Mouse (Mus musculus): ENCODE data around the gene Prkar1a.
"Not testable (repeated sequence)": the region's sequence is repeated elsewhere in the genome, so short reads cannot be mapped to it uniquely, and the experiment has no call there.

Prkar1a gene

DNA sequence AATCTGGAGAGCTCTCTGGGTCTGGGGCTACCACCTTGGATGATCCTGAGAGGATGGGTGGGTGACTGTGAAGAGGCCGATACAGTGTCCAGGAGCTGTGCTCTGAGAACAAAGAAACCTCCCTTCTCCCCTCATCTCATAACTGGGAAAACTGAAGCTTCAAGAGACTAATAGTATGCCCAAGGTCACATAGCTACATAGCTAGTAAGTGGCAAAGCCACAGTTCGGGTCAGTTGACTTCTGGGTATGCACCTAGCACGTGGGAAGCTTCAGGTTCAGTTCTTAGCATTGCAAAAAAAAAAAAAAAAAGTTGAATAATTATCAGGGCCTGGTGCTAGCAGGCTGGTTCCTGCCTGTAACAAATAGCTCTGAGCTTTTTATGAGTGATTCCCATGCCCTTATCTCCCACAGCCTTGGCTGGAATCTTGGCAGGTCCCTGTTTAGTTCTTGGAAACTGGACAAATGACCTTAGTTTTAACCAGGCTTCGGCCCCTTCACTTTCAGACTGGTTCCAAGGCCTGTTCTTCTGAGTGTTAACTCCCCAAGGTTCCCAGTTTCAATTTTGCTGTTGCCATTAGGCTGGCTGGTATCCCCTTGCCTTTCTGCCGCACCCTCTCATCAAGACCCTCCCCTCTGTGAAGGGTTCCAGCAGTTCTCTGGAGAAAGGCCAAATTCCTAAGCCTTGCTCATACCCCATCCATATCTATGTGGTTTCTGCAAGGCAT, 7.5 kb upstream of the Prkar1a start:
- DNase-seq (ENCODE audit: low read depth, low spot score), result no peak

DNA sequence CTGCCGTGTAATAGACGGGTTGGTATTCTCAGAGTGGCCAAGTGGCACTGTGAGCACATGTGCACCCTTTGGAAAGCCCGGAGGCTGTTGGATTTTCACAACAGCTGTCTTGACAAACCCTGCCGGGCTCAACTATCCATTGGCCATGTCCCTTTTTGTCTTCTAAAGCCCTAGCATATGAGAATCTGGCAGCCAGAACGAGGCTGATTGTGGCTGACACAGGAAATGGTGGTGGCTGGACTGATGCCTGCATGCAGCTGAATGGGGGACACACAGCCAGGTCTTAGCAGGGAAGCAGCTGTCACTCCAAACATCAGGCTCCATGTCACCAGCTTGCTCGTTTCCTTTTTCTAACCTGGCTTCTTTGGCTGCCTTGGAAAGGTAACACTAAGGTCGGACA, 695 bp upstream of the Prkar1a start:
- no peak for DNase-seq (ENCODE audit: low read depth, low spot score)

DNA sequence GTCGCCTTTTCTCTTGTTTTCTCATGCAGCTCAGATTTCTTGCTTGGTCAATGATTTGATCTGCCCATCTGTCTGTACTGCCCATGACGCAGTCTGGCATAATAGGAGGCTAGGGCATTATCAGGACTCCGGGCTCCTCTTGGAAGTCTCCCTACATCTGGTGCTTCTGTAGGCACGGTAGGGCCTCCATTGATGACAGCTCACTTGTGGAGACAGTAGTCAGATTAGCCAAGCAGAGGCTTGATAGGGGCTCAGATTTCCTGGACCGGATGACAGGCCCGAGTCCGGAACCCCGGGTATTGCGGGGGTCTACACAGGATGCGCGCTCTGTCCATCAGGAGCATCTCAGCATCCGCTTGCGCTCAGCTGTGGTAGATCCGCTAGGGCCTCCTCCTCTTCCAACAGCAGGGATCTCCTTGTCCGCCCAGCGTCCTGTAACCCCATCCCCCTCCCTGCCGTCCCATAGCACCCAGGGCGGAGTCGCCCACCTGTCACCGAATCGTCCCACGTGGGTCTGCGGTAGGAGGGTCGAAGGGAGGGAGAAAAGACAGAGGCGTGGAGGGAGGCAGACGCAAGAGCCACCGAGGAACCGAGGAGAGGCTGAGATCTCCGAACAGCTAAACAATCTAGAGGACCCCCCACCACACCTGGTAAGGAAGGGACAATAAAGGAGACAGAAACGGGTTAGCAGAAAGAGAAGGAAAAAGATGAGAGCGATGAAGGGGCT, 933 bp downstream of the Prkar1a start:
- DNase-seq (ENCODE audit: low read depth, low spot score), result peak; percentile 79

DNA sequence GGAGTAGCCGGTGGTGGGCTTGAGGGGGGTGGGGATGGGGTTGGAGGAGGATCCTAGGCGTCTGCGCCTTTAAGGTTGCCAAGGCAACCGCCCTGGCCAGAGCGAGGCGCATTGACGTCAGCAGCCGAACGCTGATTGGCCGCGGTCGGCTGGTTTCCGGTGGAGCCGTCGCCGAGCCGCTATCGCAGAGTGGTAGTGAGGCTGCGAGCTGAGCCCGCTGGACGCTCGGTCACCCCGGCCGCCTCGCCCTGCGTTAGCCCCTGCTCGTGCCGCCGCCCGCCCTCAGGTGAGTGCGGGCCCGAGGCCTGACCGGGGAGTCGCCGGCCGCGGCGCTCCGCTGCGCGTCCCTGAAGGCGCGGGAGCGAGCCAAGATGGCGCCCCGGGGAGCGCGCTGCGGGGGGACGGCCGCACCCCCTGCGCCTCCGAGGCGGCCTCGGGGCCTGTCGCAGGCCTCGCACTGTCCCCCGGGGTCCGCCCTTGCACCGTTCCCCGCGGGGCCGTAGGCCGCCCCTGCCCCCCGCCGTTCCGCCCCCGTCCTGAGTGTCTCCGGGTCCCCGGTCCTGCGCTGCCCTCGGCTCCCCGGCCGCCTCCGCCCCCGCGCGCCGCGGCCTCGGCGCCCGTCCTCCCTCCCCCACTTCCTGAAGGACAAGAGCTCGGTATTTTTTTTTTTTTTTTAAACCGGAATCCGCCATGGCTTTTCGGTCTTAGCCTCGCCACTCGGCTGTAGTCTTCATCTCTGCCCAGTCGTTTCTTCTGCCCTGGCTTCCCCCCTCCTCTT, 1.8 kb downstream of the Prkar1a start:
- peak; percentile 86 for DNase-seq (ENCODE audit: low read depth, low spot score)

DNA sequence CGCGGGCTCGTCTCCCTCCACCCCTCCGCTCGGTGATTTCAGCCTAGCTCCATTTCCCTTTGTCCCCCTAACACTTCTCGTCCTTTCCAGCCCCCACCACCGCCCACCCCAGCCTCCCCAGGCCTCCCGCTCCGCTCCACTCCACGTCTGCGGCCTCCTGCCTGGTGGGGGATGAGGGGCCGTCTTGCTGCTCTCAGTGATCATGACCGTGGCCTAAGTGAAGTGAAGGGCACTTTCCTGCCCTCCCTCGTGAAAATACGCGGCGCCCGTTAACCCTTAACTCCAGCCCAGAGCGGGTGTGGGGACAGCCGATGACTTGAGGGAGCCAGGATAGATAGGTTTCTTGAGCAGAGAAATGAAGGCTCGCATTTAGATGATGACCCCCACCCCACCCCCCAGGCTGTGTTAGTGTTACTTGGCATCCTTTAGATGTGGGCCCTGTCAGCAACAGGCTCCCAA, 2.4 kb downstream of the Prkar1a start:
- DNase-seq (ENCODE audit: low read depth, low spot score), result no peak

DNA sequence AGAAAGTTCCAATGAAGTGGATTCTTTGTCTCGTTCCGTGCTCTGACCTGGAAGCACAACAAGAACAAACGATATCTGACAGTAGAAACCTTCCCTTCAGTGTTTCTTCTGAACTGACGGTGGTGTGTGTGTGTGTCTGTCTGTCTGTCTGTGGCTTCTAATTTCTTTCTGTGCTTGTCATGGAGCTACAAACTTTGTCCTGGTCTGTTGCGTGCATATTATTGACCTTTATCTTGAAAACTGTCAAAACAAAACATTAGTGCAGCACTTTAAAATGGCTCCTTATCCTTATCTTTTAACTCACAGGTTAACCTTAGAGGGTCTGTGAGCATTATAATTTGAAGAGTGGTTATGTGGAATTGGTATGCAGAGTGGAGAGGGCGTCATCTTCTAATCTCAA, 3.3 kb downstream of the Prkar1a start:
- no peak for DNase-seq (ENCODE audit: low read depth, low spot score)

DNA sequence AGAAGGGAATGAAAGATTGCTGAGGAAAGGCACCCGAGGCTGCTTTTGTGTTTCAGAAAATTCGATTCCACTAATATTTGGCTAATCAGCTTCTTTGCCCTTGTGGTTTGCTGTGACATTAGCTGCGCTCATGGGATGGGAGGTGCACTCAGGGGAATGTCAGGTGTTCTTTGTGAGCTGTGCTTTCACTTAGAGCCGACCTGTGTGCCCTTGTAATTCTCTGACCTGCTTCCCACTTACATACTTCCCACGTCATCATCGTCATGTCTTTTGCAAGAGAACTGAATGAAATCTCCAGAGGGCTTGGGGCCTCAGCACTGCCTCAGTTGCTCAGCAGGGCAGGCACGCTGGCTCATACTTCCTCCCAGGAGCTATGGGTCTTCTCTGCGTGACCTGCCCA, 4.0 kb downstream of the Prkar1a start:
- DNase-seq (ENCODE audit: low read depth, low spot score), result no peak

DNA sequence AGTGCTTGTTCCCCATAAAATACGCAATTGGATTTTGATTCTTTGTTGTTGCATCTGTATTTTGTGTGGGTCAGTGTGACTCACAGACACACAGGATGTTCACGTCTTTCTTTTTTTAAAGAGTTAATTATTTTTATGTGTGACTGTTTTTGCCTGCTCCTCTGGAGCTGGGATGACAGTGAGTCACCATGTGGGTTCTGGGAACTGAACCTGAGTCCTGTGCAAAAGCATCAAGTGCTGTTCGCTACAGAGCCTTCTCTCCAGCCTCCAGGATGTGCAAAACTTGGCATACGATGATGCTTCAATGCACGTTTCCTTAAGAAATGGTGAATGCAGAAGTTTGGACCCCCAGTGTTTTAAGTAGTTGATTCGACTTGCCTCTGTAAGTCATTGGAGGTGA, 5.4 kb downstream of the Prkar1a start:
- no peak for DNase-seq (ENCODE audit: low read depth, low spot score)

DNA sequence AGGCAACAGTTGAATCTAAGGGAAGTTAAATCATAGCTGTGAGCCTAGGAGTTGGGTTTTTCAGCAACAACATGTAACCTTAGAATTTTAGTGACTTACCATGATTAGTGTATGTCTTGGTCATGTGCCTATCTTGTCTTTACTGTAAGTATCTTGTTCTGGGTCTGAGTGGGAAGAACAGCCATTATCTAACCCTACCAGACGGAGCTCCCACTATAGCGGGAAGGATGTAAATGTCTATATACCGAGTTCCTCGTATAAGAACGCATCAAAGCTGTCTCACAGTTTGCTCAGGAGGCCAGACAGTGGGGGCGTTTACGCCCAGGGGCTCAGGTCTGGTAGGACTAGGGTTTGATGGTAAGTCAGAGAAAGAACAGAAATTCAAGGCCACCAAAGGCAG, 7.0 kb downstream of the Prkar1a start:
- no peak for DNase-seq (ENCODE audit: low read depth, low spot score)

DNA sequence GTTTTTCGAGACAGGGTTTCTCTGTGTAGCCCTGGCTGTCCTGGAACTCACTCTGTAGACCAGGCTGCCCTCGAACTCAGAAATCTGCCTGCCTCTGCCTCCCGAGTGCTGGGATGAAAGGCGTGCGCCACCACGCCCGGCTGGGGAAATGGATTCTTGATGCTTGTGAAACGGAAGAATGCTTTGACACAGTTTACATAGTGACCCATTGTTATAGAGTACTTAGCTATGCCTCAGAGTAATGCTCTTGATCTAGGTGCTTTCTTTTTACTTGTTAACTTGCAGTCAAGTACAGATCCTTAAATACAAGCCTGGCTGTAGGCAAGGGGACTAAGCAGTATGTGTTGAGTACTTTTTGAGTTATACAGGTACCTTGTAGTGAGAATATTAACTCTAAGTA, 11.3 kb downstream of the Prkar1a start:
- DNase-seq (ENCODE audit: low read depth, low spot score), result not testable (repeated sequence)

DNA sequence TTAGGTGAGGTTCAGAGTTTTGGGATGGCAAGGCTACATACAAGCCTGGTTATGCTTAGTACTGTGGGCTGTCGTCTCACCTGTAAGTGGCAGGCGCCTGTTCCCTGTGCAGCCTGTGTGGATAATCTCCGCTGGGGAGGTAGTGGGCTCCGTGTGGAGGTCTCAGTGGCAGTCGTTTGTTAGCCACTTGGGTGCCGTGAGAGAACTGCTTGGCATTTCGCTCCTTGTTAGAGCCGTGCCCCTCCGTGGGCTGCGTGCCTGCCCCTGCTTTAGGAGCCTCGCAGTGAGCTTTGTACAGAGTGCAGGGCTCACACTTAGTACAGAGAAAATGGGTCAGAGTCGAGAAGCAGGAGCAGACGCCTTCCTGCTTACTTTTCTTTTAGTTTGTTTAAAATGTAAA, 15.1 kb downstream of the Prkar1a start:
- no peak for DNase-seq (ENCODE audit: low read depth, low spot score)

DNA sequence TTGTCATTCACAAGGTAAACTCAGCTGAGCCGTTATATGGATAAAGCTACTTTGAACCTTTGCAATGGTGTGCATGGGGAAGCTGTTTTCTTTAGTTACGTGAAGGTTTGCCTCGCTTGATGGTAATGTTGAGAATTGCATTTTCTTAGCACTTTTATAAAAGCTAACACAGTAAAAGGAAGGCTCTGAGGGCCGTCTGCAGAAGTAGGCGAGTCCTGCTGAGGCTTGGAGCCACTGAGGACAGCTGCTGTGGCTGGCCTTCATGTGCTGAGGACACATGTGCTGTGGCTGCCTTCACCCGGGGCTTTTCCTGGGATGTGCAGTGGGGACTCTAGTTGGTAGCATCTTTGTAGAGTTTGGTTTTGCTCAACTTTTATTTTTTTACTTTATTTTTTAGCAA, 16.2 kb downstream of the Prkar1a start:
- no peak for DNase-seq (ENCODE audit: low read depth, low spot score)

DNA sequence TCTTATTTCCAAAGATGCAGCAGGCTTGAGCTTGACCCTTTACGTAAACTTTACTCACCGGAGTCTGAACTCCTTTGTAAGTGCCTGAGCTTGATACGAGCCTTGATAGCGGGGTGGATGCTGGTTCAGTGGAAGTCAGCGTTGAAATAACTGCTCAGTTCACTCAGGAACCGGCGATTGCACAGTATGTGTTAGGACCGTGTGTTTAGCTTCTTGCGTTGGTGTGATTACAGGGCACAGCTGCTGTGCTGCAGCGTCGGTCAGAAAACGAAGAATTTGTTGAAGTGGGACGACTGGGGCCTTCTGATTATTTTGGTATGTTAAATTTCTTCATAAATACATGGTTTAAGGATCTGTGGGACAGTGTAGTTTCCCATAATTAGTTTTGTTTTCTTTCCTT, 17.2 kb downstream of the Prkar1a start:
- no peak for DNase-seq (ENCODE audit: low read depth, low spot score)

DNA sequence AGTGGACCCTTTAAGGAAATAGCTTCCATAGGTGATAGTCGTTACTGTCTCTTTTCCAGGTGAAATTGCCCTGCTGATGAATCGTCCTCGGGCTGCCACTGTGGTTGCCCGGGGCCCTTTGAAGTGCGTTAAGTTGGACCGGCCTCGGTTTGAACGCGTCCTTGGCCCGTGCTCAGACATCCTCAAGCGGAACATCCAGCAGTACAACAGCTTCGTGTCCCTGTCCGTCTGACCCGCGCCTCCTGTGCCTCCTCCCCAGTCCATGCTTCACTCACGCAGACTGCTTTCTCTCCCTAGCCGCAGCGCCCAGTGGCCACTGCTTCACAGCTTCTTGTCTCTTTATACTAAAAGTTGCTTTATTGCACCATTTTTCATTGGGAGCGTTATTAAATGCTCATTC, 18.2 kb downstream of the Prkar1a start:
- DNase-seq (ENCODE audit: low read depth, low spot score), result no peak

DNA sequence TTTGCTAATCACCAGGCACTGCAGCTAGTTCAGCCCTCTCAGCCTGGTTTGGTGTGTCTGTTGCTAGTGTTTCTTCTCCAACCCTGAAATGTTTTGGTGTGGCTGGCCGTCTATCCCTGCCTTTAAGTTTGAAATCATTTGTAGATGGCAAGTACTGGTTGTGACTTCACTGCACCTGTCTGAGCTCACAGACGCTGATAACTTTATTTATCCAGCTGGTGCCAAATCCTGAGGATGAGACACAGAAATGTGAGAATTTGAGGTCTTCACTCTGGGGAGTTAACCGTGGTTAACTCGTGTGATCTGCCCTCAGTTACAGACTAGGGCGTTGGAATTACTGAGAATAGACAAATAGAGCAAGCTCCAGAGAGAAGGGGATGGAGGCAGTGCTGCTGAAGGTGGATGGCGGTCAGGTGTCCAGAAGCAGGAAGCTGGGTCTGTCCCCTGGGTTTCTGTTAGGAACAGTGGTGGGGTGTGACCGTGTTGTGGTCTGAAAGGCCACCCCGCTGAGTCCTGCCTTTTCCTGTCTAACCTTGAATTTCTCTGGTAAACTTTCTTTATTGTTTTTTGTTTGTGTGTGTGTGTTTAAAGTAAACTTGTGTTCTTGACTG, 19.0 kb downstream of the Prkar1a start:
- no peak for DNase-seq (ENCODE audit: low read depth, low spot score)

DNA sequence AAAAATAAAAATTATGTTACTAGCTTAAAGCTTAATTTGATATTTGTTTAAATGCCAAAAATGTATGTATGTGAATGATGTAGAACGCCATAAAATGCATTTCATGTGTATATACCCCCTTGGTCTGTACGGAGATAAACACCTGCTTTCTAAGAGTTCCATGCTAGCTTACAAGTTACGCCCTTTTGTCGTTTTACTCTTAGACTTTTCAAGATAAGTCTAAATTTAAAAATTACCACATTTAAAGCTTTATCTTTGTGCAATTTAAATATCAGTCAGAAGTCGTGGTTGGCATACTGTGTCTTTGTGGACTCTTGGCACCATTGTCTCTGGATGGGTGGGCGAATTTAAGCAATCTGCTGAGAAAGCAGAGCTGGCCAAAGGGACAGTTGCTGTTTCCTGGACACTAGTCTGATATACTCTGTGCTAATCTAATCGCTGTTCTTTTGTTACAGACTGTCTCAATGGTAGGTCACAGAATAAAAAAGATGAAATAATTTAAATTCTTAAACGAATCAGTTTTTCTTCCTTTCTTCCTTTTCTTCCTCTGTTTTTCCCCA, 20.0 kb downstream of the Prkar1a start:
- no peak for DNase-seq (ENCODE audit: low read depth, low spot score)

DNA sequence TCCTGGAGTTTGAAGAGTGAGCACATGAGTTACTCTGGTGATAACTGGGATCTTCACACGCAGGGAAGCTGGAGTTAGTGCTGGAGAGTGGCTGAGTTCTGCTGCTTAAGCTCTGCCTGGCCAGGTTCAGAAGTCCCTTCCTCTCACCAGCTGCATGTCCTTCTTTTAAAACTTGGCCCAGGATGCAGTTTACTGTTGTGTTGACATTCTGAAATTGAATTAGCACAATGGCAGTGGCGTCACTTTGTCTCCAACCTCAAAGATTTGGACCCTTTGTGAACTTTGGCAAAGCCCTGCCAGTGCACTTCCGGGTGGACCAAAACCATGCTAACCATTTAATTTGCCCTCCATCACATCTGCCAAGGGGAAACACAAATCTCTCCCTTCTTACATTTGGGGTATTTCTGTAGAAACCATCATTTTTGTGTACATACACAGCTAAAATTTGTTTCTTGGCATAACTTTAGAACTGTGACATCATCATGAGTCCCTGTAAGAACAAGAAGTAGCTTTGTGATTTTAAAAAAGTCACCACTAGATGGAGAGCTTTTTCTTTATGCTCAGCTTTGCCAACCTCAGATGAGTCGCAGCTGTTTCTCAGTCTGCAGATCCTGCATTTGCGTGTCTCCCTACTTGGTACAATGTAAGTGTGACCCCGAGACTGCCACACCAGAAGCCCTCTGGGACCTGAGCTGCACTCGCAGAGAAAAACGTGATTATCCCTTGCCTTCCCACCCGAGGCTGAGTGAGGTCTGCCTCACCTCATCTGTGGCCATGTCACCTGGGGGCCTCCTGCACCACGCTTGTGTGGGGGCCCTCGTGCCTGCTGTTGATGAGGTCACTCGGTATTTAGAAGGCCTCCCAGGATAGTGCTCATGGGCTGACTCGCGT, 21.1 kb downstream of the Prkar1a start:
- DNase-seq (ENCODE audit: low read depth, low spot score), result no peak

DNA sequence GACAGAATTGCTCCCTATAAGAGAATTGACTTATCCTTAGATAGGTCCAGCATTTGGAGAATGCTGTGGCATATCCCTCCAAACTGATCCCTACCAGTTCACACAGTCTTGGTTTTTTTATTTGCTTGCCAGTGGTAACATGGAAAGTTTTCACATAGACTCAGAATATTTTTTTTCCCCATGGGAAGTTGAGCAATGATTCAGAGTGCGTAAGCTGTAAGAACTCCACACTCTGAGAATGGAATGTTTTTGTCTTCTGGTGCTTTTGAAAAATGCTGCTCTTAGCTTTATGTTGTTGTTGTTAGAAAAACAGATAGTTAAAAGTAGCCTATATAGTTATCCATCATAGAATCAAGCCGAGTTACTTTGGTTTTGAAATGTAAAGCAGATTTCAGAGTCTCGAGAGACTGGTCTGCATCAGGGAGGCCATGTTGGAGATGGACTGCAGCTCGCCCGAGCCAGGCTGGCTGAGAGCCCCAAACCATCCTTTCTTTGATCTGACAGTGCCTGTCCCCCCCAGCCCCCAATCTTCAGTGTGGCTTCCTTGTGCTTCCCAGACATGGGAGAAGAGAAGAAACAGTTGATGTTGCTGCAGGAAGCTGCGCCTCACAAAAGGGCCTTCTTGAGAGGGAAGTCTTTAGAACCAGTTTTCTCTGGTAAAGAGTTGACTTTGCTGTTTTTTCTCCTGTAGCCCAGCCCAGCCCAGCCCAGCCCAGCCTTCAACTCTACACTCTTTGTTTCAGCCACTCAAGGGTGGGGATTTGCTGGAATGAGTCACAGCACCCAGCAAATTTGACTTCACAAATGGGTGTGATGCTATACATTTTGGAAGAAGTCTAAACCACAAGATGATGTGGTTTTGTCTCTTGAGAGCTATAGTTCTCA, 22.2 kb downstream of the Prkar1a start:
- DNase-seq (ENCODE audit: low read depth, low spot score), result no peak

DNA sequence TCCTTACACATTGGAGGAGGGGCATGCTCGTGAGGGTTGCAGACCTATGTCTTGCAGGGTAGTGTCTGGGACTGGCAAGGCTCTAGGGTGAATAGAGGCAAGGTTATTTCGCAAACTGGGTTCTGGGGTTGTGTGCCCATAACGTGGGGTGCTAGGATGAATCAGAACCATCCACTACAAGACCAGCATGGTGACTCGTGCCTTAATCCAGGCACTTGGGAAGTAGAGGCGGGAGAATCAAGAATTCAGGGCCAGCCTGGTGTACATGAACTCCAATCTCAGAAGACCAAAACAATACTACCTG, 22.8 kb downstream of the Prkar1a start:
- no peak for DNase-seq (ENCODE audit: low read depth, low spot score)

DNA sequence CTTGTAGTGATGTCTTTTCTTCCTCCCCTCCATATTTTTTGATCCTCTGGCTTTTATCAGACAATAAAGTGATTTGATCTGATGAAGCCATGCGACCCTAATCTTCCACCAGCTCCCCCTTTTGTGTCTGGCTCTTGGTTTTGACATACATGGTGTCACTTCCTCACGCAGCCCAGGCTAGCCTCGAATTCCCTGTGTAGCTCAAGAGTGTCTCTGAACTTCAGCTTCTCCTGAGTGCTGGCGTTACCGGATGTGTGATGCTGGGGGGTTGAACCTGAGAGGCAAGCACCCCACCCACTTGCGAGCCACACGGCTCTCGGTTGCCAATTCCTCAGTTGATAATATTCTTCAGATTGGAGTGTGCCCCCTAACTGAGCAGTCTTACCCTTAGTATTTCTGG, 23.2 kb downstream of the Prkar1a start:
- DNase-seq (ENCODE audit: low read depth, low spot score), result no peak

Measured in retina, postnatal 7 days (tissue).